Mouse (Mus musculus) gastrocnemius, adult 18-20 months (tissue): ENCODE measurements around the gene Zbtb9. TPM values are rescaled to one million over a fixed set of nuclear protein-coding genes. Genes with fewer than 3 reads are reported as not detected.
A peak's percentile ranks its signal among the peaks of the same experiment; 100 is the strongest.

ENCODE experiments used
- DNase-seq: peaks from one replicate; pipeline ENCODE4 v3.0.0; 2021; ENCODE audit warnings: low spot score
- total RNA-seq, 2 experiments: library from RNA; stranded (reverse); gene quantifications; 2 replicates each; pipeline ENCODE4 v1.2.3; 2021

The Zbtb9 gene
- total RNA-seq, 2 experiments from 2014 or later = 0.66 TPM

GRCm38 (mm10) chr17:26947231-26948100 lies 25.5 kb upstream of the Zbtb9 start:
- DNase-seq = no peak

- no peak for DNase-seq
Measured at GRCm38 (mm10) chr17:26948316-26949050, 24.5 kb upstream of the Zbtb9 start.

GRCm38 (mm10) chr17:26949051-26949577 lies 23.9 kb upstream of the Zbtb9 start:
- DNase-seq = no peak

- no peak for DNase-seq
Measured at GRCm38 (mm10) chr17:26949866-26950265, 23.1 kb upstream of the Zbtb9 start.

GRCm38 (mm10) chr17:26950560-26951288 lies 22.2 kb upstream of the Zbtb9 start:
- no peak for DNase-seq

GRCm38 (mm10) chr17:26951406-26951805 lies 21.6 kb upstream of the Zbtb9 start:
- DNase-seq = peak; percentile 48

GRCm38 (mm10) chr17:26951952-26952877 lies 20.8 kb upstream of the Zbtb9 start:
- no peak for DNase-seq

GRCm38 (mm10) chr17:26953201-26953600 lies 19.8 kb upstream of the Zbtb9 start:
- DNase-seq = no peak

- peak; percentile 38 for DNase-seq
Measured at GRCm38 (mm10) chr17:26953726-26954125, 19.2 kb upstream of the Zbtb9 start.

- DNase-seq = no peak
Measured at GRCm38 (mm10) chr17:26956309-26956708, 16.7 kb upstream of the Zbtb9 start.

- no peak for DNase-seq
Measured at GRCm38 (mm10) chr17:26956895-26957294, 16.1 kb upstream of the Zbtb9 start.

- no peak for DNase-seq
Measured at GRCm38 (mm10) chr17:26957872-26958271, 15.1 kb upstream of the Zbtb9 start.

- no peak for DNase-seq
Measured at GRCm38 (mm10) chr17:26958880-26959279, 14.1 kb upstream of the Zbtb9 start.

- DNase-seq = no peak
Measured at GRCm38 (mm10) chr17:26959815-26960214, 13.2 kb upstream of the Zbtb9 start.

GRCm38 (mm10) chr17:26961572-26962240 lies 11.3 kb upstream of the Zbtb9 start:
- DNase-seq = no peak

- no peak for DNase-seq
Measured at GRCm38 (mm10) chr17:26966993-26967392, 6.0 kb upstream of the Zbtb9 start.

- no peak for DNase-seq
Measured at GRCm38 (mm10) chr17:26967477-26967876, 5.5 kb upstream of the Zbtb9 start.

- no peak for DNase-seq
Measured at GRCm38 (mm10) chr17:26968200-26968611, 4.8 kb upstream of the Zbtb9 start.

GRCm38 (mm10) chr17:26969257-26969656 lies 3.7 kb upstream of the Zbtb9 start:
- DNase-seq = no peak

- DNase-seq = no peak
Measured at GRCm38 (mm10) chr17:26970221-26970620, 2.7 kb upstream of the Zbtb9 start.
